Mouse (Mus musculus) left cerebral cortex, adult 18-20 months (tissue): ENCODE results near the gene Gas2l1. TPM values are rescaled to one million over a fixed set of nuclear protein-coding genes. Genes with fewer than 3 reads are reported as not detected.

ENCODE experiments used
- microRNA-seq, 2 experiments: library from miRNA; unstranded; fragments of <30 nt; microRNA quantifications; one replicate each; pipeline ENCODE4 v1.2.0; 2021
- total RNA-seq, 2 experiments: library from RNA; stranded (reverse); gene quantifications; 2 replicates each; pipeline ENCODE4 v1.2.3; 2021

Gene Gas2l1
- total RNA-seq, 2 experiments from 2014 or later = 83.7 to 92.5 TPM

Small RNA genes within 50 kb of the gene (microRNA-seq; reads per million reads assigned to microRNA genes)
- gene Gm47296 = 0 reads per million in 2 experiments

Other genes starting within 250 kb of the Gas2l1 start
- 10 to 100 TPM; 68.1 to 69.3 TPM for gene Nf2, start 215.8 kb downstream of the Gas2l1 start, total RNA-seq
- gene Nipsnap1, start 191.4 kb downstream of the Gas2l1 start, total RNA-seq = 10 to 100 TPM; 91.6 to 91.8 TPM
- 10 to 100 TPM; 37.1 to 37.5 TPM for gene Thoc5, start 170.0 kb downstream of the Gas2l1 start, total RNA-seq
- 10 to 100 TPM; 46.2 to 59.5 TPM for gene Nefh, start 117.3 kb downstream of the Gas2l1 start, total RNA-seq
- 100 to 1,000 TPM; 159 to 172 TPM for gene Ap1b1, start 78.5 kb downstream of the Gas2l1 start, total RNA-seq
- 10 to 100 TPM; 78.2 to 86.3 TPM for gene Rasl10a, start 7.2 kb downstream of the Gas2l1 start, total RNA-seq
- 10 to 100 TPM; 22.9 to 23.3 TPM for gene Rhbdd3, start 33.6 kb upstream of the Gas2l1 start, total RNA-seq
- gene Ewsr1, start 33.9 kb upstream of the Gas2l1 start, total RNA-seq = 100 to 1,000 TPM; 265 to 298 TPM
- gene Emid1, start 86.9 kb upstream of the Gas2l1 start, total RNA-seq = 1 to 10 TPM; 3.6 to 5.3 TPM
- gene Kremen1, start 196.2 kb upstream of the Gas2l1 start, total RNA-seq = 10 to 100 TPM; 14.4 to 16.4 TPM